Mouse (Mus musculus): ENCODE measurements around the gene Bicc1. TPM values are rescaled to one million over a fixed set of nuclear protein-coding genes. Genes with fewer than 3 reads are reported as not detected.

The Bicc1 gene
- total and polyA plus RNA-seq, 3 experiments, result not detected

DNA sequence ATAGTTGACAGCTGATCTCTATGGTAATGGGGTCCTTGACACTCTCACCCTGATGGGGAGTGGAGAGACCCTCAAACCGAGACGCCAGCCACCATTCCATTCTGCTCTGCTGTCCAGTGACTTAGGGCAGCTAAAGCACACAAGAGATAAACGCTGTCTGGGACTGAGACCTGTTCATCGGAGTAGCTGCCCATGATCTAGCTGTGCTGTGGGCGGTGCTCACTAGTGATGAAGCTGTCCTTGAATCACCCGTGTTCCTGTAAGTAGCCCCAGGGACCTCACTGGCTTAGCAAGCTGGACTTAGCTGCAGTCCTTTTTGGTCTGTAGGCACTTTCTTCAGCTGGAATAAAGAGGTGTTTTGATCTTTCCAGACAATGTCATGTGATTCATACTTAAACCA is 238.0 kb downstream of the Bicc1 start:
- H3K27me3 ChIP-seq (ENCODE audit: control insufficient read depth in 1 of 2, insufficient read depth in 2 of 2, low read length in 2 of 2), result no peaks in the 10 kb centered on the region
- H3K36me3 ChIP-seq (ENCODE audit: control insufficient read depth in 1 of 2, insufficient read depth in 2 of 2, low read length in 2 of 2), result no peaks in the 10 kb centered on the region
- H3K9me3 ChIP-seq (replicated peaks; ENCODE audit: insufficient read depth, low read length), result no peaks in the 10 kb centered on the region
- no peak overlapping the region for H3K9ac ChIP-seq (ENCODE audit: control insufficient read depth, low read depth, low read length, poor library complexity, severe bottlenecking)
- TF ChIP-seq TCF12 (IDR thresholded peaks at IDR 0.05; ENCODE audit: low read depth, low read length), result no peak
- TF ChIP-seq USF2 (IDR thresholded peaks at IDR 0.05; ENCODE audit: borderline replicate concordance in 1 of 2, insufficient read depth in 1 of 2, low read depth in 1 of 2, low read length in 2 of 2), result no peak
- no peak for TF ChIP-seq ZC3H11A (IDR thresholded peaks at IDR 0.05; ENCODE audit: low read depth, low read length)
- TF ChIP-seq JUND (IDR thresholded peaks at IDR 0.05; ENCODE audit: low read depth, low read length), result no peak
- no peak for TF ChIP-seq NELFE (IDR thresholded peaks at IDR 0.05; ENCODE audit: low read depth, low read length)
- no peak for TF ChIP-seq ELF1 (IDR thresholded peaks at IDR 0.05; ENCODE audit: low read depth, low read length)
- no peak for TF ChIP-seq MAFK (IDR thresholded peaks at IDR 0.05; ENCODE audit: borderline replicate concordance, low read depth, low read length)
- no peak for TF ChIP-seq MAZ (IDR thresholded peaks at IDR 0.05; ENCODE audit: low read depth, low read length)
- no peak for TF ChIP-seq GATA1 (IDR thresholded peaks at IDR 0.05; ENCODE audit: low read depth, low read length)
- no peak for TF ChIP-seq CHD2 (IDR thresholded peaks at IDR 0.05; ENCODE audit: low read length)
- no peak for TF ChIP-seq GABPA (IDR thresholded peaks at IDR 0.05; ENCODE audit: low read depth, low read length)
- TF ChIP-seq SIN3A (IDR thresholded peaks at IDR 0.05; ENCODE audit: low read length), result no peak
- no peak for TF ChIP-seq MXI1 (IDR thresholded peaks at IDR 0.05; ENCODE audit: low read depth, low read length)
- no peaks in the 10 kb centered on the region for H3K79me2 ChIP-seq (ENCODE audit: control insufficient read depth, insufficient read depth, low read length, poor library complexity)
- H3K4me1 ChIP-seq (ENCODE audit: control insufficient read depth in 1 of 2, insufficient read depth in 2 of 2, low read length in 2 of 2), result no peaks in the 10 kb centered on the region
- no peak overlapping the region for H3K27ac ChIP-seq (ENCODE audit: control insufficient read depth, low read depth, low read length)
- H3K4me3 ChIP-seq (ENCODE audit: control insufficient read depth in 1 of 2, insufficient read depth in 1 of 2, low read depth in 2 of 2, low read length in 2 of 2), result no peak overlapping the region
- DNase-seq (ENCODE audit: low read depth, low spot score), result no peak

DNA sequence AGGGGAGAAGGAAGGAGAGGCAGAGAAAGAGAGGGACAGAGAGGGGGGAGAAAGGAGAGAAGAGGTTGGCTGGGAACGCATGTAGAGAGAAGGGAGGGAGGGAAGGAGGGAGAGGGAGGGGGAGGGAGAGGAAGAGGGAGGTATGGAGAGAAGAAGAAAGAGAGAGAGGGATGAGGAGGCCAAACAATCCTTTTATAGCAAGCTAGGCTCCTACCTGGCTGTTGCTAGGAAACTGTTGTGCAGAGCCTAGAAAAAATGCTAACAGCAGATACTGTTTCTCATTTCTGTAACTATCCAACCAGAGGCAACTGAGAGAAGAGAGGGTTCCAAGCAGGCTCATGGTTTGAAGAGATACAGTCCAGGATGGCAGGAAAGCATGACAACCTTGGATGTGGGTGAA is 239.6 kb downstream of the Bicc1 start:
- TF ChIP-seq MEF2A (IDR thresholded peaks at IDR 0.05; ENCODE audit: extremely low read depth, insufficient replicate concordance, low read depth, low read length, poor library complexity, severe bottlenecking) (no peak), TCF12 (IDR thresholded peaks at IDR 0.05; ENCODE audit: low read depth, low read length) (no peak), ETS1 (IDR thresholded peaks at IDR 0.05; ENCODE audit: low read depth, low read length) (no peak), ZNF384 (IDR thresholded peaks at IDR 0.05; ENCODE audit: low read depth, low read length) (no peak)
- no peak overlapping the region for H3K4me3 ChIP-seq (ENCODE audit: control insufficient read depth in 1 of 2, insufficient read depth in 1 of 2, low read depth in 2 of 2, low read length in 2 of 2)
- no peak overlapping the region for H3K27ac ChIP-seq (ENCODE audit: control insufficient read depth, low read depth, low read length)
- no peaks in the 10 kb centered on the region for H3K9me3 ChIP-seq (replicated peaks; ENCODE audit: insufficient read depth, low read length)
- no peak for DNase-seq (ENCODE audit: low read depth, low spot score)
- no peaks in the 10 kb centered on the region for H3K4me1 ChIP-seq (ENCODE audit: control insufficient read depth in 1 of 2, insufficient read depth in 2 of 2, low read length in 2 of 2)
- H3K36me3 ChIP-seq (ENCODE audit: control insufficient read depth in 1 of 2, insufficient read depth in 2 of 2, low read length in 2 of 2), result no peaks in the 10 kb centered on the region
- no peaks in the 10 kb centered on the region for H3K79me2 ChIP-seq (ENCODE audit: control insufficient read depth, insufficient read depth, low read length, poor library complexity)
- H3K27me3 ChIP-seq (ENCODE audit: control insufficient read depth in 1 of 2, insufficient read depth in 2 of 2, low read length in 2 of 2), result no peaks in the 10 kb centered on the region
- H3K9ac ChIP-seq (ENCODE audit: control insufficient read depth, low read depth, low read length, poor library complexity, severe bottlenecking), result no peak overlapping the region

All from MEL (cell line).